Mouse (Mus musculus): ENCODE data around the gene 4932429P05Rik.

4932429P05Rik gene

DNA sequence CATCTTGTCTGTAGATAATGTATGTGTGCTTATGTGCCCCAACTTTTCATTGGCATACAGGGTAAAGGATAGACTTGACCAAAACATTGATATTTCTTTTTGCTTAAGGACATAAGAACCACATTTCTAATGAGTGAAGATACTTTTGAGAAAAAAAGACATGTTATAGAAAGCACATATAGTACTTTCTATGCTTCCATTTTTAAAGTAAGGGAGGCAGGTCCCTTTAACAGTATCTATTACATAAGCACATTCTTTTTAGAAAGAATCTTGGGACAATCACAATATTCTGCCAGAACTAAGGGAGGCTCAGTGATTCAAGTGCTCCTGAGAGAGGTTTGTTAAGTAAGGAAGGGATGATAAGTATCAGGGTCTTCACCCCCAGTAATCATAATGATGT, at the start of gene 4932429P05Rik:
Gene 4932429P05Rik (plus strand): TSS at position 301 of the 400 bp plus-strand sequence.
- DNase-seq (ENCODE audit: low spot score): no peak

Measured in ovary, postnatal 14 days (tissue).